Mouse (Mus musculus) forebrain, embryonic 10.5 days (tissue): ENCODE measurements around the gene Samd4. TPM values are rescaled to one million over a fixed set of nuclear protein-coding genes. Genes with fewer than 3 reads are reported as not detected.

Experiments
- DNase-seq: peaks from one replicate; pipeline ENCODE4 v3.0.0-alpha.2; 2017; ENCODE audit warnings: low spot score; ENCODE audit errors: extremely low spot score
- H3K27ac ChIP-seq: fragments of 300-500 bp; sonication (generic); 2 replicates; pipeline ENCODE4 v1.5.1; 2016; ENCODE audit warnings: mild to moderate bottlenecking
- H3K27me3 ChIP-seq: fragments of 300-500 bp; sonication (generic); 2 replicates; pipeline ENCODE4 v1.6.1; 2016; ENCODE audit warnings: mild to moderate bottlenecking; ENCODE audit not compliant: poor library complexity, severe bottlenecking
- H3K36me3 ChIP-seq: fragments of 300-500 bp; sonication (generic); replicated peaks from 2 replicates; pipeline ENCODE4 v1.6.1; 2016; ENCODE audit warnings: mild to moderate bottlenecking, moderate library complexity
- H3K4me1 ChIP-seq: fragments of 300-500 bp; sonication (generic); 2 replicates; pipeline ENCODE4 v1.6.1; 2016
- H3K4me3 ChIP-seq: fragments of 300-500 bp; sonication (generic); 2 replicates; pipeline ENCODE4 v1.5.1; 2016; ENCODE audit warnings: mild to moderate bottlenecking, moderate library complexity
- H3K9me3 ChIP-seq: fragments of 300-500 bp; sonication (generic); 2 replicates; pipeline ENCODE4 v1.6.1; 2016; ENCODE audit warnings: mild to moderate bottlenecking, moderate library complexity
- WGBS: fragments of 180-500 bp; shearing (Covaris S2); methylation state at CpG from one replicate; pipeline ENCODE4 v1.1.7; 2016; 5-methylcytosine and 5-hydroxymethylcytosine counted together
- polyA plus RNA-seq: library from polyadenylated mRNA; unstranded; fragments of >200 nt; fragmentation: Nextera tagmentation; extraction: Ambion mirVana; gene quantifications from 2 replicates; pipeline ENCODE4 v1.2.1, GENCODE M21; 2016

The Samd4 gene
- polyA plus RNA-seq, 1 experiment from 2014 or later = 3.7 TPM

DNA sequence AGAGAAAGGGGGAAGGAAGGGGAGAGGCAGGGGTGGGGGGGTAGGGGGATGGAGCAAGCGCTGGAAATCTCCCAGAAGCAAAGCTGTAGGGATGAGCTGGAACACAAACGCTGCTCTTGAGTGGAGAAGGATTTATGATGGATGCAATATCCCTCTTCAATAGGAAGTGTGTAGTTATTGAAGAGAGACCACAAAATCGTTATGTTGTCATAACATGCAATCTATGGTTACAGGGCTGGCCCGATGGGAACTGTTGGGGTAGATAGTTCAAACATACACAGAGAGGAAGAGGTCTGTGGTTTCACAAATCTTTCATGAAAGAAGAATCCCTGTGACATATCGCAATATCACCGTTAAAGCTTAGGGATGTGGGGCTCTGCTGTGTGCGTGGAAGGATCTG lies 112.0 kb downstream of the Samd4 start:
- H3K4me1 ChIP-seq = peaks cover 24% of the 10 kb centered on the region
- no peaks in the 10 kb centered on the region for H3K9me3 ChIP-seq
- H3K4me3 ChIP-seq = no peak overlapping the region
- no peak overlapping the region for H3K27ac ChIP-seq
- no peak for DNase-seq
- 89% methylated on average over 7 of the region's 7 CpGs for WGBS
- H3K27me3 ChIP-seq = no peaks in the 10 kb centered on the region
- no peaks in the 10 kb centered on the region for H3K36me3 ChIP-seq

DNA sequence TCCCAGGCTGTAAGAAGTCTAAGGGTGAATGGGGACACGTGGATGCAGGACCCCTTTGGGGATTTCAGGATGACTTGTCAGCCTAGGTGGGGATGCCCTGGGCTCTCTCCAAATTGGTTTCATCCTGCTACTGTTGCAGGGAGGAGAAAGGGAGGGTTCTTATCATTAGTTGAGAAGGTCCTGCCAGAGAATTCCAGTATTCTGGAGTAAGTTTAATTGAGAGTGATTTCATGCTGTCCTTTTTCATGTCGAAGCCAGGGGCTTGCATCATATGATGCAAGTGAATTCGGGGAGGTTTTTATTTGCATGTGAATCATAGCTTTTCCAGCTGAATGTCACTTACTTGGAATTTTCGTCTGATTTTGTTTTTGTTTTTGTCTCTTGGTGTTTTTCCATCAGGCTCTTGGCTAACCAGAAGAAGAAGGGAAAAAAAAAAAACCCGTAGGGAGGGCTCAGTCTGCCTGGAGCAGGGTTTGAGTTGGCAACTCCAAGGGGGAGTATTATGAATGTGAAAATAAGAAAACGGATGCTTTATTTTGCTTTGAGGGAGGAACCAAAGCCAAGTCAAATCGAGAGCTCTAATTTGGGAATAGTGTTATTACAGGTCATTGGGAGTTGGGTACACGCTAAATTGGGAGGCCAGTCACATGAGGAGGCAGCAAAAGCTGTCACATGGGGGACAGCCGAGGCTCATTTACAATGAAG lies 116.8 kb downstream of the Samd4 start:
- no peak for DNase-seq
- Histone ChIP-seq H3K4me3 (no peak overlapping the region), H3K4me1 (peaks cover 5% of the 10 kb centered on the region), H3K9me3 (no peaks in the 10 kb centered on the region), H3K27me3 (no peaks in the 10 kb centered on the region), H3K36me3 (no peaks in the 10 kb centered on the region), H3K27ac (no peak overlapping the region)
- WGBS = 78% methylated on average over 9 of the region's 9 CpGs

DNA sequence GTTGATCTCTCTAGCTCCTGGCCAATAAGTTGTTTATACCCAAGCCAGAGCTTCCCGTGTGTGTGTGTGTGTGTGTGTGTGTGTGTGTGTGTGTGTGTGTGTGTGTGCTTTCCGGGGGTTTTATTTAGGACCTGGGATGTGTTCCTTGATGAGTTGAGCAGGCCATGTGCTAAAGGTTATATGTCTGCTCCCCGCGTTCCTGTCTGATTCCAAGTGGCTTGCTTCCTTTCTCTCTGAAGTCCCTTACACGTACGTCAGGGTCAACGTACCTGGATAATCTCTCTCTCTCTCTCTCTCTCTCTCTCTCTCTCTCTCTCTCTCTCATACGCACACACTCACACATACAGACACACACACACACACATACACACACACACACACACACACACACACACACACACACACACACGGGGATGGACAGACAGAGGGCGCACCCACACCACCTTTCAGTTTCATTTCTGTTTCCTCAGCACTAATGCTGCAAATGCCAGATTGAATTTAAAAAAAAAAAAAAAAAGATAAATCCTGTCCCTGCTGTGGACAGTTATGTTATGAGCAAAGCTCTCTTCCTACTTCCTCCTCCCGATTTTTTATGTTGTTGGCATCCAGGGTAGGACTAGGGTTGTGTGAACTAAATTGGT lies 117.6 kb downstream of the Samd4 start:
- no peaks in the 10 kb centered on the region for H3K9me3 ChIP-seq
- H3K4me1 ChIP-seq = peaks cover 5% of the 10 kb centered on the region
- H3K27ac ChIP-seq = no peak overlapping the region
- no peak for DNase-seq
- H3K36me3 ChIP-seq = no peaks in the 10 kb centered on the region
- H3K27me3 ChIP-seq = no peaks in the 10 kb centered on the region
- WGBS = 85% methylated on average over 10 of the region's 11 CpGs
- no peak overlapping the region for H3K4me3 ChIP-seq

- no peaks in the 10 kb centered on the region for H3K36me3 ChIP-seq
- 87% methylated on average over 24 of the region's 24 CpGs for WGBS
- no peak for DNase-seq
- H3K27ac ChIP-seq = no peak overlapping the region
- H3K9me3 ChIP-seq = no peaks in the 10 kb centered on the region
- peaks cover 5% of the 10 kb centered on the region for H3K4me1 ChIP-seq
- H3K27me3 ChIP-seq = no peaks in the 10 kb centered on the region
- H3K4me3 ChIP-seq = no peak overlapping the region
These were observed 118.4 kb downstream of the Samd4 start for GRCm38 (mm10) chr14:47000786-47001761.

GRCm38 (mm10) chr14:47004161-47004560 lies 121.5 kb downstream of the Samd4 start:
- Histone ChIP-seq H3K27me3 (no peaks in the 10 kb centered on the region), H3K27ac (no peak overlapping the region), H3K4me3 (no peak overlapping the region), H3K36me3 (no peaks in the 10 kb centered on the region), H3K4me1 (peaks cover 5% of the 10 kb centered on the region), H3K9me3 (no peaks in the 10 kb centered on the region)
- WGBS = 25% methylated on average over 3 of the region's 3 CpGs
- DNase-seq = no peak

DNA sequence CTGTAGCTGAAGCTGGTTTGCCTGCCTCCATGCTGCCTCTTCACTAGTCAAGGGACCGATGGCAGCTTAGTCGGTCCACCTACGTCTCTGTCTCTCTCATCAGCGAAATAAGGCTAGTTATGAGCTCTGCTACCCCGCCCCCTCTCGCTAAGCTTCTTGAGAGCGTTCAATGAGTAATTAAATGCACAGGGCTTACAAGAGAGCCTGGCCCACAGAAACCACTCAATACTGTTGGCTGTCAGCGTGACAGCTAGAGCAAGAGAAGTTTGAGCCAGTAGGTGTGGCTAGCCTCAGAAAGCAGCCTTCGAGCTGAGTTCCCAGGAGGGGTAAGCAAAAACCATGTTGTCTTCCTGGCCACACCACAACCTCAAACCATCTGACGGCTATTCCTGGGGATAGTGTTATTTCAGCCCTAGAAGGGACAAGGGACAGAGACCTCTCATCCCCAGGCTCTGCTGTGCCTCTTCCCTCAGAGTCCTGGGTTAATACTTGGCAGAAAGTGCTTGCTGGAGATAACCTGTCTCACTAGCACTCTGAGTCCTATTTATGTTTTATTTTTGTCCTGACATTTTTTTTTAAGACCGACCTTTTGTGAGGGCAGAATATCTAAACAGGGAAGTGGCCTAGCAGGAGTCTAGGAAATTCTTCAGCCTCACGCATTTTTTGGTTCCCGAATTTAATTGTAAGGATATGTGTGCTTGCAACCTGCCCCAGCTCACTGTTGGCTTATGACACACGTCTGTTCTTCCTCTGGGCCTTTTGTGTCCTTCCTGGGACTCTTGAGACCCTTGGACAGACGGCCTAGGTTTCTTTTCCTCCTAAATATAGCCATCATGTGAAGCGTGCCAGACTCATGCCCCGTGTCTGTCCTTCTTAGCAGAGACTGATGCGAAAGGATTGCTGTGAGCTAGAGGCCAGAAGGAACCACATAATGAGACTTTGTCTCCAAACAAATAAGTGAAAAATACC lies 128.8 kb downstream of the Samd4 start:
- H3K27ac ChIP-seq = peak overlapping the region; percentile 63

GRCm38 (mm10) chr14:47015618-47016017 lies 133.0 kb downstream of the Samd4 start:
- no peak overlapping the region for H3K4me3 ChIP-seq
- H3K27me3 ChIP-seq = no peaks in the 10 kb centered on the region
- H3K9me3 ChIP-seq = no peaks in the 10 kb centered on the region
- WGBS = 96% methylated on average over 3 of the region's 3 CpGs
- no peak overlapping the region for H3K27ac ChIP-seq
- DNase-seq = no peak
- peaks cover 2% of the 10 kb centered on the region; the same call in 1 of the 2 replicates for H3K36me3 ChIP-seq
- H3K4me1 ChIP-seq = peaks cover 19% of the 10 kb centered on the region

More for the DNA sequence above, 128.8 kb downstream of the Samd4 start:
- DNase-seq = peak; percentile 18
- H3K9me3 ChIP-seq = no peaks in the 10 kb centered on the region
- H3K4me3 ChIP-seq = no peak overlapping the region
- H3K36me3 ChIP-seq = no peaks in the 10 kb centered on the region
- 65% methylated on average over 18 of the region's 18 CpGs for WGBS
- no peaks in the 10 kb centered on the region for H3K27me3 ChIP-seq
- H3K4me1 ChIP-seq = peaks cover 18% of the 10 kb centered on the region

- DNase-seq = no peak
- Histone ChIP-seq H3K27me3 (no peaks in the 10 kb centered on the region), H3K9me3 (no peaks in the 10 kb centered on the region), H3K27ac (no peak overlapping the region), H3K36me3 (peaks cover 2% of the 10 kb centered on the region; the same call in 1 of the 2 replicates), H3K4me3 (no peak overlapping the region), H3K4me1 (peaks cover 7% of the 10 kb centered on the region; the same call in 1 of the 2 replicates)
- WGBS = 85% methylated on average over 3 of the region's 3 CpGs
These were observed 135.0 kb downstream of the Samd4 start for GRCm38 (mm10) chr14:47017658-47018057.

DNA sequence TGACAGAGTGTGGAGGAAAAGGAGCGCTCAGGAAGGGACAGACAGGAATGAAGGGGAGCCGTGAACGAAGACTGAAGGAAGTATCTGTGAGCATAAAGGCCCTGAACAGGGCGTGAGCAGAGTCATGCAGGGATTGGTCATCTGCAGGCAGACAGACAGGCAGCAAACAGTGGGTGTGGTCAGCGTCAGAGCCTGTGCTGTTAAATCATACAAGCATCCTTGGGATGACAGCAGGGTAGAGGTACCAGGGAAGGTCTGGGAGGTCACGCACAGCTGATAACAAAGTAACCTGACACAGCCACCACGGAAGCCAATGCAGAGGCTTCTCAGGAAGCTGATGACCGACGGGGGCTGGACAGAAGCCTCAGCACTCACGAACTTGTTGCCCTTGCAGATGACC lies 138.2 kb downstream of the Samd4 start:
- Histone ChIP-seq H3K27ac (no peak overlapping the region), H3K36me3 (peaks cover 2% of the 10 kb centered on the region; the same call in 1 of the 2 replicates), H3K27me3 (no peaks in the 10 kb centered on the region), H3K4me3 (no peak overlapping the region), H3K9me3 (no peaks in the 10 kb centered on the region), H3K4me1 (peaks cover 7% of the 10 kb centered on the region; the same call in 1 of the 2 replicates)
- 76% methylated on average over 10 of the region's 10 CpGs for WGBS
- DNase-seq = no peak

DNA sequence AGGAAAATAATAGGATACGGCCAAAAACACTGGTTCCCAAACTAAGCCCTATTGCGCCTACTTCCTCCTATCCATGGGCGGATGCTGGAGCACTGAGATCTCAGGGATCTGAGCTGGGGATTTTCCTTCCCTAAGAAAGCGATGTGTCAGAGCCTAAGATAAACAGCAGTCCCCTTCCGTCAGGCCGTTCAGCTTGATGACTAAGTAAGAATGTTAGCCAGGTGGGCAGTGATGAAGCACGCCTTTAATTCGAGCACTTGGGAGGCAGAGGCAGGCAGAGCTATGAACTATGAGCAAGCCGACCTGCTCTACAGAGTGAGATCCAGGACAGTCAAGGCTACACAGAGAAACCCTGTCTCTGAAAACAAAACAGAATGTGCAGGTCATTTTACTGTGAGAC lies 140.9 kb downstream of the Samd4 start:
- WGBS = 93% methylated on average over 9 of the region's 9 CpGs

GRCm38 (mm10) chr14:47027431-47028118 lies 144.9 kb downstream of the Samd4 start:
- H3K4me1 ChIP-seq = peaks cover 15% of the 10 kb centered on the region
- H3K4me3 ChIP-seq = no peak overlapping the region
- H3K9me3 ChIP-seq = no peaks in the 10 kb centered on the region
- 76% methylated on average over 6 of the region's 6 CpGs for WGBS
- no peak overlapping the region for H3K27ac ChIP-seq
- no peak for DNase-seq
- no peaks in the 10 kb centered on the region for H3K36me3 ChIP-seq
- no peaks in the 10 kb centered on the region for H3K27me3 ChIP-seq

More for the DNA sequence above, 140.9 kb downstream of the Samd4 start:
- no peaks in the 10 kb centered on the region for H3K36me3 ChIP-seq
- H3K27ac ChIP-seq = no peak overlapping the region
- no peak overlapping the region for H3K4me3 ChIP-seq
- no peaks in the 10 kb centered on the region for H3K9me3 ChIP-seq
- no peak for DNase-seq
- H3K4me1 ChIP-seq = peaks cover 7% of the 10 kb centered on the region; the same call in 1 of the 2 replicates
- no peaks in the 10 kb centered on the region for H3K27me3 ChIP-seq
